Mouse (Mus musculus) olfactory bulb, adult 2 months (tissue): ENCODE data around the gene Nufip2.

Source experiments
- CTCF ChIP-seq: fragments of 200-500 bp; IDR thresholded peaks from 2 replicates; pipeline ENCODE4 v1.5.1; 2012; ENCODE audit warnings: low read depth, mild to moderate bottlenecking, low read length, moderate library complexity; ENCODE audit not compliant: insufficient read depth
- POLR2A ChIP-seq: fragments of 200-500 bp; IDR thresholded peaks from 2 replicates; pipeline ENCODE4 v1.6.1; 2012; ENCODE audit warnings: mild to moderate bottlenecking, low read depth, low read length, moderate library complexity; ENCODE audit not compliant: insufficient read depth

GRCm38 (mm10) chr11:77693026-77693425 is 7.1 kb downstream of the Nufip2 start:
- TF ChIP-seq CTCF (no peak), POLR2A (no peak)
